Mouse (Mus musculus): ENCODE results near the gene Ihh. TPM values are rescaled to one million over a fixed set of nuclear protein-coding genes. Genes with fewer than 3 reads are reported as not detected.

Ihh gene
- total RNA-seq (2021): under 1 TPM; 0.23 to 0.27 TPM
- long read RNA-seq, experiment 1: 0 reads
- long read RNA-seq, experiment 2: 0 reads

- Histone ChIP-seq H3K4me3 (peak within 1 kb of the TSS; percentile 26), H3K27ac (no peak within 1 kb of the TSS)
- TF ChIP-seq CTCF (conservative IDR thresholded peaks at IDR 0.05): no peak
- no peak for DNase-seq (ENCODE audit: low spot score in 2 of 2)
Measured at GRCm38 (mm10) chr1:74951556-74952210, at the start of gene Ihh. Gene Ihh (minus strand): TSS chr1:74951672.

DNA sequence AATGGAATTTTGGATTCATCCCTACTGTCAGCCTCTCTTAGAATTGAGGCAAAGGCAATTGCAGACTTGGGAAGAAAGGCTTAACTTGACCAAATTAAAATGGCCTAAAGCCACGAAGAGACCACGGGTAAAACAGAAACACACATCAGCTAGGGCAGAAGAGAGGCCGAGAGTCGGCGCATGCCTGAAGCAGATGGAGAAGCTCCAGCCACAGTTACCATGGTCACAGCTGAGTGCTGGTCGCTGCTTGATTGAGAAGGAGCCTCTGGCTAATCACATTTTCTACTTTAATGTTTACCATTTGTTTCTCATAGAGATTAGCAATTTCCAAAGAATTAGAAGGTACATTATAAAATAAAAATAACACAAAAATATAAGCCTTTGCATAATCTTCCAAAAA, 49.7 kb upstream of the Ihh start:
- Histone ChIP-seq H3K27ac (no peak overlapping the region), H3K4me3 (no peak overlapping the region)
- DNase-seq (ENCODE audit: low spot score in 2 of 2): peak in 1 of 2 experiments; percentile 18
- no peak for TF ChIP-seq CTCF (conservative IDR thresholded peaks at IDR 0.05)

- TF ChIP-seq CTCF (conservative IDR thresholded peaks at IDR 0.05): peak; percentile 88
- H3K27ac ChIP-seq: no peak overlapping the region
- H3K4me3 ChIP-seq: no peak overlapping the region
- peak in 1 of 2 experiments; percentile 42 for DNase-seq (ENCODE audit: low spot score in 2 of 2)
Measured at GRCm38 (mm10) chr1:75000496-75000895, 49.0 kb upstream of the Ihh start.

DNA sequence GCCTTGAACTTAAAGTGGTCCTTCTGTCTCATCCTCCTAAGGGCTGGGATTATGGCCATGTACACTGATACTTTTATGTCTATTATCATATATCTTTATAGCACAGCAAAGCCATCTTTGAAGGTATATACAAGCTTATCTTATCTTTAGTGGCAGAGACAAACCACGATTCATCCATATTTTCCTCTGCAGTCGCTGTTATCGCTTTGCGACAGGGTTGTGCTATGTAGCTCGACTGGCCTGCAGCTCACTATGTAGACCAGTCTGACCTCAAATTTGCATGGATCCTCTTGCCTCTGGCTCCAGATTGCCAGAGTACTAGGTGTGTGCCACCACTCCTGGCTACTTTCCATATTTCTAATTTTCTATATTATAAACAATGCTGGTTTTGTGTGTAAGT, 47.7 kb upstream of the Ihh start:
- Histone ChIP-seq H3K4me3 (no peak overlapping the region), H3K27ac (no peak overlapping the region)
- TF ChIP-seq CTCF (conservative IDR thresholded peaks at IDR 0.05): no peak
- DNase-seq (ENCODE audit: low spot score in 2 of 2): no peak

DNA sequence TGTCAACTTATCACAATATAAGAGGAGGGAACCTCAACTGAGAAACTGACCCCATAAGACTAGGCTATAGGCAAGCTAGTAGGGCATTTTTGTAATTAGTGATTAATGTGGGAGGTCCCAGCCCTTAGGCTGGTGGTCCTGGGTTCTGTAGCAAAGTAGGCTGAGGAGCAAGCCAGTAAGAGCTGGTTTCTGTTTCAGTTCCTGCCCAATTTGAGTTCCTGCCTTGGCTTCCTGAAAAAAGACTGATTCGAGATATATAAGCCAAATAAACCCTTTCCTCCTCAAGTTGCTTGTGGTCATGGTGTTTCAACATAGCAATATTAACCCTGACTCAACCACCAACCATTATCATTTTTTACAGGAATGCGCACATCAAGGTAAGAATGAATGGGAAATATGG, 45.8 kb upstream of the Ihh start:
- no peak for TF ChIP-seq CTCF (conservative IDR thresholded peaks at IDR 0.05)
- Histone ChIP-seq H3K27ac (no peak overlapping the region), H3K4me3 (no peak overlapping the region)
- DNase-seq (ENCODE audit: low spot score in 2 of 2): no peak

- DNase-seq (ENCODE audit: low spot score in 2 of 2): no peak
- H3K4me3 ChIP-seq: no peak overlapping the region
- TF ChIP-seq CTCF (conservative IDR thresholded peaks at IDR 0.05): no peak
- no peak overlapping the region for H3K27ac ChIP-seq
Measured at GRCm38 (mm10) chr1:74977001-74977400, 25.5 kb upstream of the Ihh start.

DNA sequence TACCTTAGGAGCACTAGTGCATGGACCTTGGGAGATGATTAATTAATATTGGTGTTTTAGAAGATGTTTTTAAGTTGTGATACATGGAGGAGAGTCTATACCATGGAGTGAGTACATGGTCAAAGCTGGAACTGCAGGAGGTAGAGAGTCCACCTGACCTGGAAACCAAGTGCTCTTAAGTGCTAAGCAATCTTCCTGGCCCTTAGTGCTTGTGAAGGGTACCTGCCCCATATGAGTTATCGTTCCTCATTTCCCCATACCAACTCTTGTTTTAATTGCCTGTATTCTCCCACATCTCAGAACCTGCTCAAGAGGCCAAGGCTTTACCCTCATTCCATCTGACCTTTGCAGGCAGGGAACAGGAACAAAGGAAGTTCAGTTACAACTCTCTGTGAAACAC, 24.5 kb upstream of the Ihh start:
- H3K4me3 ChIP-seq: no peak overlapping the region

DNA sequence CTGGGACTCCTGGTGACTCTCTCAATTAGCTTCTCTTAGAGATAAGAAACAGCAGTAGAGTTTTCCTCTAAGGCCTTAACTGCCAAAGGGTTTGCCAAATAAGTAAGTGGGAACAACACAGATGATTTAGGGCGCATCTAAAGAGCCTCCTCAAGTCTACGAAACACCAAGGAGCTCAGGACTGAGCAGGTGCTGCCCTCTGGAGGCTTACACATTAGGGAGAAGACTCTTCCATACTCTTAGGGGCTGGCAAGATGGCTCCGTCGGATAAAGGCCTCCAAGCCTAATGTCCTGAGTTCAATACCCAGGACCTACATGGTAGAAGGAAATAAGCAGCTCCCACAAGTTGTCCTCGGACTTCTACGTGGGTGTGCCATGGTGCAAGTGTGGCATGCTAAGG, 22.1 kb upstream of the Ihh start:
- Histone ChIP-seq H3K4me3 (no peak overlapping the region), H3K27ac (no peak overlapping the region)
- no peak for DNase-seq (ENCODE audit: low spot score in 2 of 2)
- peak; percentile 50 for TF ChIP-seq CTCF (conservative IDR thresholded peaks at IDR 0.05)

More for the DNA sequence above, 24.5 kb upstream of the Ihh start:
- no peak for TF ChIP-seq CTCF (conservative IDR thresholded peaks at IDR 0.05)
- H3K27ac ChIP-seq: no peak overlapping the region
- DNase-seq (ENCODE audit: low spot score in 2 of 2): no peak

DNA sequence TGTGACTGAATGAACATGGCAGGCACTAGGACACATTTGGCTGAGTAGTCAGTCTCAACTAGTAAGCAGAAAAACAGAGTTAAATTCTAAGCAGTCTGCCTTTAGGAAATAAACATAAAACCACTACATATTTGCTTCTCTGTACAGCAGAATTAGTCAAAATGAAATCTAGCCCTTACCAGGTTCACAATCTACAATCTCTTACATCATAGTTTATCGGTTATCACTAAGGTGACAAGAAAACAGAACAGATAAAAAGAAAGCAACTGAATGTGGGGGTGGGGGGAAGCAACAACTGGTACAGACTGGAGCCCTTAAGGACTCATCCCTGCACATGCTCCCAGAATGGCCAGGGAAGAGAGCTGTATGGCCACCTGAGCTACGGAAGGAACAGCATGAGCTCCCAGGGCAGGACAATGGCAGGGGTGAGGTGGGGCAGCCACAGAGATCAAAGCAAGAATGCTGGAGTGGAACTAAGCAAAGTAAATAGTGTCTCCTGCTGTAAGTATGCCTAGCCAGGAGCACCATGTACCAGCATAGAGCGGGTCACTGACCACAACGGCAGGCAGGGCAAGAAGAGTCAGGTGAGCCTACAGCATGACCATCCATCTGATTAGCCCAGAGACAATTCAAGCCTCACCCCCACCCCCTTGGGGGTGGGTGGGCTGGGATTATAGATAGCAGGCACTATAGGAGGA, 20.0 kb upstream of the Ihh start:
- TF ChIP-seq CTCF (conservative IDR thresholded peaks at IDR 0.05): no peak
- Histone ChIP-seq H3K27ac (no peak overlapping the region), H3K4me3 (no peak overlapping the region)
- no peak for DNase-seq (ENCODE audit: low spot score in 2 of 2)

GRCm38 (mm10) chr1:74967962-74968580, 16.6 kb upstream of the Ihh start:
- H3K27ac ChIP-seq: no peak overlapping the region
- no peak overlapping the region for H3K4me3 ChIP-seq
- no peak for TF ChIP-seq CTCF (conservative IDR thresholded peaks at IDR 0.05)
- DNase-seq (ENCODE audit: low spot score in 2 of 2): no peak

DNA sequence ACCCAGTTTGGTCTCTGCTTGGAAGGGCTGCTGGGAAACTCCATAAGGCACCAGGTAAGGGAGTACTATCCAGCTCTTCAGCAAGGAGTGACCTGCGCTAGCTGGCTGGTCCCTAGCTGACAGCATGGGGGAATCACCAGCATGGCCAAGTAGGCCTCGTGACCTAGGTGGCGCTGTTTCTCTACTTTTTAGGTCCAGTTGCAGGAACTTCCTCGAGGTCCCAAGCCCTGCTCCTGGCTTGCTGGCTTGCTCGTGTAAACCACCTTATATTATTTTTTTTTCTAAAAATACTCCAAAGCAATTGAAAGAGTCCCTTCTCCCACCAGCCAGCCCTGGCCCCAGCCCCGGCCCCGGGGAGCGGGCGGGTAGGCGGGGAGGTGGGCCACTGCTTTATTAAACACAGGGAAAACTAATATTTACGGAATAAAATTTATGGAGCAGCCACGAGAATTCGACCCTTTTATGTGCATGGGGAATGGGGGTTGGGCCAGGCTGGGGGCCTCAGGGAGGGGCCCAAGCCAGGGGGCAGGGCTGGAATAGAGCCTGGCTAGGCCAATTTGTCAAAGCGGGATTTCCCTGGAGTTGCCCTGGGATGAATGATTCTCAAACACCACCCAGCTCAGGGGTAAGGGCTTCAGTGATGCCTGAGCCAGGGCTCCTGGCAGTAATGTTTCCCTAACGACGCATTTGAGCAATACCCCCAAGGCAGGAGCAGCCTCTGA, 13.2 kb upstream of the Ihh start:
- H3K27ac ChIP-seq: no peak overlapping the region
- TF ChIP-seq CTCF (conservative IDR thresholded peaks at IDR 0.05): peak; percentile 86
- no peak overlapping the region; the same call in 1 of the 2 replicates for H3K4me3 ChIP-seq
- DNase-seq (ENCODE audit: low spot score in 2 of 2): peak; percentile 46 to 70

DNA sequence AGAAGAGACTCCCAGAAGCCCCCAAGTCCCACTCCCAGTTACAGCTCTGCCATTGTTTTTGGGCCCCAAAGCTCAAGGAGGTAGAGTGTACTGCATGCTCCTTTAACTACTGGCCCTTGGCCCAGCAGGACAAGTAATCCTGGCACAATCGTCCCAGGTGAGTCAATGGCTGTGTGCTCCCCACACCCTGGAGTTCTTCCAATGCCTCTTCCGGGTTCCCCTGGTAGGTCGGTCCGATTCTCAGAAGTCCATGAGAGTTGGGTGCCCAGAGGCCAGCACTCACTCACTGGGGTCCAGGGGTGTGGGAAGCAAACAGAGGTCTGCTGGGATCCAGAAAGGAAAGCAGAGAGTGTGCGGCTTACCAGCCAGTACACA, 11.4 kb upstream of the Ihh start:
- Histone ChIP-seq H3K27ac (no peak overlapping the region), H3K4me3 (no peak overlapping the region)
- no peak for TF ChIP-seq CTCF (conservative IDR thresholded peaks at IDR 0.05)
- no peak for DNase-seq (ENCODE audit: low spot score in 2 of 2)

Measured in layer of hippocampus, adult 2 months (tissue).